Mouse (Mus musculus) ES-Bruce4 (cell line): ENCODE measurements at regions not wholly inside any gene's neighbourhood (a gene's known extent, or its start where the extent isn't known, plus 50 kb on each side); places are given as distances from the start of the nearest gene placed in this dataset.

Experiments used
- CTCF ChIP-seq: IDR thresholded peaks from one replicate; pipeline ENCODE4 v1.8.1; 2011; ENCODE audit warnings: low read depth, low read length
- EP300 ChIP-seq: IDR thresholded peaks from 2 replicates; pipeline ENCODE4 v1.6.1; 2011; ENCODE audit warnings: low read depth, low read length; ENCODE audit not compliant: insufficient read depth
- POLR2A ChIP-seq: IDR thresholded peaks from one replicate; pipeline ENCODE4 v1.8.1; 2011; ENCODE audit warnings: low read length; ENCODE audit not compliant: insufficient read depth

GRCm38 (mm10) chr9:41461742-41462141, 300.2 kb upstream of the Ubash3b start:
- TF ChIP-seq EP300 (no peak), POLR2A (no peak), CTCF (peak; percentile 80)
